Mouse (Mus musculus): ENCODE results near the gene Prss53.

DNA sequence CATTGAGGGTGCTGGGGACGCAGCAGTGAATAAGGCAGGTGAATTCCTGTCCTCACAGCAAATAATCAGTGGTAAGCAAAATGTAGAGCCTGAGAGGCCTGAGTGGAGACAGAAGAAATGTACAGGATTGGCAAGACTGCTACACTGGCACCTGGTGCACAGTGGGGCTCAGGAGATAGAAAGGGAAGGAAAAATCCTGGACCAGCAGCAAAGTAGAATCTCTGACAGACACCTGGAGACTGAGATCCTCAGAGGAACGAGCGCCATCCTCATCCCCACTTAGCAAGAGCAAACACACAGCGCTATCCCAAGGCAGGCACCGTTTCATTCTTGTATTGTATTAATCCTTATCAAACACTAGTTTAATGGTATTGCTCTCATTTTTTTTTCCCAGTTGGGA is 53.3 kb downstream of the Prss53 start:
- TF ChIP-seq POLR2AphosphoS2 (IDR thresholded peaks at IDR 0.05; ENCODE audit: insufficient read length, low read depth) (no peak), POLR2A (IDR thresholded peaks at IDR 0.05; ENCODE audit: insufficient read length, low read depth) (no peak), USF1 (IDR thresholded peaks at IDR 0.05; ENCODE audit: low read depth) (no peak), MAX (IDR thresholded peaks at IDR 0.05; ENCODE audit: low read depth) (no peak), E2F4 (IDR thresholded peaks at IDR 0.05; ENCODE audit: insufficient read depth) (no peak), TCF12 (IDR thresholded peaks at IDR 0.05; ENCODE audit: insufficient read depth, poor library complexity, severe bottlenecking) (no peak), MYOD1 (IDR thresholded peaks at IDR 0.05; ENCODE audit: control insufficient read depth in 1 of 3, insufficient read length in 2 of 3, low read depth in 2 of 3) (no peak)
